Mouse (Mus musculus) kidney, adult 2 months (tissue): ENCODE results near the gene Wwox. TPM values are rescaled to one million over a fixed set of nuclear protein-coding genes. Genes with fewer than 3 reads are reported as not detected.
A peak's percentile ranks its signal among the peaks of the same experiment; 100 is the strongest.

Experiments used
- DNase-seq: peaks from one replicate; pipeline ENCODE4 v3.0.0; 2021
- H3K27ac ChIP-seq: fragments of 200-500 bp; 2 replicates; pipeline ENCODE4 v1.5.1; 2012; ENCODE audit warnings: low read depth, low read length, control low read depth, inconsistent platforms; ENCODE audit not compliant: insufficient read depth
- H3K27me3 ChIP-seq: fragments of 200-500 bp; replicated peaks from 2 replicates; pipeline ENCODE4 v1.6.1; 2012; ENCODE audit warnings: mild to moderate bottlenecking, moderate library complexity, low read length, inconsistent platforms; ENCODE audit not compliant: control insufficient read depth, insufficient read depth
- H3K36me3 ChIP-seq: fragments of 200-500 bp; 2 replicates; pipeline ENCODE4 v1.6.1; 2012; ENCODE audit warnings: mild to moderate bottlenecking, moderate library complexity, low read length, inconsistent platforms; ENCODE audit not compliant: control insufficient read depth, insufficient read depth
- H3K4me1 ChIP-seq: fragments of 200-500 bp; 2 replicates; pipeline ENCODE4 v1.6.1; 2011; ENCODE audit warnings: low read length; ENCODE audit not compliant: control insufficient read depth, insufficient read depth
- H3K4me3 ChIP-seq: fragments of 200-500 bp; 2 replicates; pipeline ENCODE4 v1.5.1; 2011; ENCODE audit warnings: mild to moderate bottlenecking, low read depth, low read length, control low read depth; ENCODE audit not compliant: insufficient read depth
- CTCF ChIP-seq: fragments of 200-500 bp; conservative IDR thresholded peaks from 2 replicates; pipeline ENCODE4 v1.5.1; 2011; ENCODE audit warnings: low read depth, mild to moderate bottlenecking, control low read depth, low read length, moderate library complexity, mixed read lengths; ENCODE audit not compliant: insufficient read depth, insufficient read length
- POLR2A ChIP-seq: fragments of 200-500 bp; IDR thresholded peaks from one replicate; pipeline ENCODE4 v1.6.1; 2011; ENCODE audit warnings: low read depth, low read length, control low read depth
- WGBS: fragments of 180-500 bp; shearing (Covaris S2); methylation state at CpG from one replicate; pipeline ENCODE4 v1.1.7; 2018; 5-methylcytosine and 5-hydroxymethylcytosine counted together
- polyA plus RNA-seq: library from polyadenylated mRNA; depleted of rRNA; stranded (reverse); fragments of >200 nt; gene quantifications from 2 replicates; pipeline ENCODE4 v1.2.3, GENCODE M21; 2012

Wwox gene
- polyA plus RNA-seq, 1 experiment: 15.3 TPM

DNA sequence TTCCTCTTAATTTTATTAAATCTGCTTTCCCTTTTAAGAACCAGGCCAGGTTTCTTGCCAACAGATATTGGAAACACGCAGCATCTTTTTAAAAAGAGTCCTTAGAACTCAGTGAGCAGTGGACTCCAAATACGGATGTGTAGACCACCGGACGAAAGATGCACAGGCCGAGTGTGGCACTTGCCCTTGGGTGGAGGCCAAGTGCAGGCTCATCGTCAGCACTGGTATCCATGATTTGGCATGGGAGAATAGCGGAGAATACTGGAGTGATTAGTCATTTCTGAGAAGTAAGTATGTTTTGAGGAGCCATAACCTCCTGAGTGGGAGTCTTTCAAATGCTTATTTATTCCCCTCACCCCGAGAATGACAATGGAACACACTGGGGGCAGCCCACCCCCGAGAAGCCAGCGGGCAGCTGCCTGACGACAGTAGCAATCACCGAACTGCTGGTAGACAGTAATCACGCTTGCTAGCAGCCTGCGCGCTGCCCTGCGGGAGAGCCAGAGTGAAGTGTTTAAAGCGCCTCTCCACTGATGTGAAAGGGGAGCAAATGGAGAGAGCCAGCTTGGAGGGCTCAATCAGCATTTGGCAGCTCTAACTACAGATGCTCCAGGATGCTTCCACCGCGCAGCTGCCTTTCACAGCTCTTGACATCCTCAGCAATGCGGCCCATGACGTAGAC, 29.2 kb downstream of the Wwox start:
- H3K4me1 ChIP-seq: no peaks in the 10 kb centered on the region
- TF ChIP-seq CTCF (no peak), POLR2A (no peak)
- H3K27ac ChIP-seq: no peak overlapping the region
- no peaks in the 10 kb centered on the region for H3K36me3 ChIP-seq
- 84% methylated on average over 21 of the region's 21 CpGs for WGBS
- no peak for DNase-seq
- no peaks in the 10 kb centered on the region for H3K27me3 ChIP-seq
- H3K4me3 ChIP-seq: no peak overlapping the region

DNA sequence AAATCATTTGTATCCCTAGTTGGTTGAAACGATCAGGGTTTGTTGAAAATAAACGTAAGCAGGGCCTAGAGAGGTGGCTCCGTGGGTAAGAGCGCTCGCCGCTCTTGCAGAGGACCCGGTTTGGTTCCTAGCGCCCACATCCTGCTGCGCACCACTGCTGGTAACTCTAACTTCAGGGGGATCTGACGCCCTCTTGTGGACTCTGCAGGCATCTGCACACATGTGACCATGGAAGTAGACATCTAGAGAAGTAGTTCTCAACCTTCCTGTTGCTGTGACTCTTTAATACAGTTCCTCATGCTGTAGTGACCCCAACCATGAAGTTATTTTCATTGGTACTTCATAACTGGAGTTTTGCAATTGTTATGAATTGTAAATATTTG, 29.7 kb downstream of the Wwox start:
- 95% methylated on average over 10 of the region's 10 CpGs for WGBS
- H3K4me1 ChIP-seq: no peaks in the 10 kb centered on the region
- H3K36me3 ChIP-seq: no peaks in the 10 kb centered on the region
- H3K27me3 ChIP-seq: no peaks in the 10 kb centered on the region
- TF ChIP-seq POLR2A (no peak), CTCF (no peak)
- DNase-seq: no peak
- H3K4me3 ChIP-seq: no peak overlapping the region
- no peak overlapping the region for H3K27ac ChIP-seq

GRCm38 (mm10) chr8:114473546-114473945, 34.1 kb downstream of the Wwox start:
- H3K27me3 ChIP-seq: no peaks in the 10 kb centered on the region
- H3K36me3 ChIP-seq: no peaks in the 10 kb centered on the region
- TF ChIP-seq POLR2A (no peak), CTCF (no peak)
- H3K4me3 ChIP-seq: no peak overlapping the region
- no peaks in the 10 kb centered on the region for H3K4me1 ChIP-seq
- no peak for DNase-seq
- H3K27ac ChIP-seq: no peak overlapping the region
- WGBS: 91% methylated on average over 11 of the region's 11 CpGs

DNA sequence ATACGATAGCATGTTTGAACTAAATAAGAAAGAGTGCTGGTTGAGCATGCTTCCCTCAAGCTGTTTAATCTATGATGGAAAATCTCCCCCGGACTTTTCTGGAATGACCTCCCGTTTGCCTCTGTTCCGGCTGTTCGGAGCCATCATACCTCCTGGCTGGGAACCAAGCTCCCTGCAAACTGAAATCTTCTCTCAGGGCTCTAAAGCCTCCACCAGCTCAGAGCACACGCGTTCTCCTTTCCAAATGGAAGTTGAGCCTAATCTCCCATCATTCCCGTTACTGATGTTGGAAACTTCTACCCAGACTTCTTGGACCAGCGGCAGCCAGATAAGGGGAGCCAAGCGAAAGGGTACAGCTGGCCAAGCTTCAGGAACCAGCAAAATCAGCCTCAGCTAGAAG, 37.5 kb downstream of the Wwox start:
- Histone ChIP-seq H3K4me1 (no peaks in the 10 kb centered on the region), H3K27me3 (no peaks in the 10 kb centered on the region), H3K36me3 (no peaks in the 10 kb centered on the region), H3K27ac (no peak overlapping the region), H3K4me3 (no peak overlapping the region)
- TF ChIP-seq POLR2A: no peak
- TF ChIP-seq CTCF: no peak
- no peak for DNase-seq
- WGBS: 59% methylated on average over 10 of the region's 10 CpGs

- Histone ChIP-seq H3K27ac (no peak overlapping the region), H3K36me3 (no peaks in the 10 kb centered on the region), H3K4me1 (no peaks in the 10 kb centered on the region), H3K27me3 (no peaks in the 10 kb centered on the region), H3K4me3 (no peak overlapping the region)
- 76% methylated on average over 8 of the region's 8 CpGs for WGBS
- TF ChIP-seq POLR2A (no peak), CTCF (no peak)
- DNase-seq: no peak
Observed at GRCm38 (mm10) chr8:114477790-114478189, 38.3 kb downstream of the Wwox start.

GRCm38 (mm10) chr8:114479749-114480148, 40.3 kb downstream of the Wwox start:
- Histone ChIP-seq H3K27ac (no peak overlapping the region), H3K36me3 (no peaks in the 10 kb centered on the region), H3K27me3 (no peaks in the 10 kb centered on the region), H3K4me3 (no peak overlapping the region), H3K4me1 (no peaks in the 10 kb centered on the region)
- TF ChIP-seq POLR2A (no peak), CTCF (no peak)
- 60% methylated on average over 8 of the region's 8 CpGs for WGBS
- DNase-seq: peak; percentile 57

- H3K27ac ChIP-seq: no peak overlapping the region
- H3K4me3 ChIP-seq: no peak overlapping the region
- TF ChIP-seq CTCF (no peak), POLR2A (no peak)
- H3K4me1 ChIP-seq: no peaks in the 10 kb centered on the region
- no peaks in the 10 kb centered on the region for H3K36me3 ChIP-seq
- H3K27me3 ChIP-seq: no peaks in the 10 kb centered on the region
- 95% methylated on average over 5 of the region's 5 CpGs for WGBS
- DNase-seq: no peak
Observed at GRCm38 (mm10) chr8:114491662-114492160, 52.3 kb downstream of the Wwox start.
